In the genomic region with DNA sequence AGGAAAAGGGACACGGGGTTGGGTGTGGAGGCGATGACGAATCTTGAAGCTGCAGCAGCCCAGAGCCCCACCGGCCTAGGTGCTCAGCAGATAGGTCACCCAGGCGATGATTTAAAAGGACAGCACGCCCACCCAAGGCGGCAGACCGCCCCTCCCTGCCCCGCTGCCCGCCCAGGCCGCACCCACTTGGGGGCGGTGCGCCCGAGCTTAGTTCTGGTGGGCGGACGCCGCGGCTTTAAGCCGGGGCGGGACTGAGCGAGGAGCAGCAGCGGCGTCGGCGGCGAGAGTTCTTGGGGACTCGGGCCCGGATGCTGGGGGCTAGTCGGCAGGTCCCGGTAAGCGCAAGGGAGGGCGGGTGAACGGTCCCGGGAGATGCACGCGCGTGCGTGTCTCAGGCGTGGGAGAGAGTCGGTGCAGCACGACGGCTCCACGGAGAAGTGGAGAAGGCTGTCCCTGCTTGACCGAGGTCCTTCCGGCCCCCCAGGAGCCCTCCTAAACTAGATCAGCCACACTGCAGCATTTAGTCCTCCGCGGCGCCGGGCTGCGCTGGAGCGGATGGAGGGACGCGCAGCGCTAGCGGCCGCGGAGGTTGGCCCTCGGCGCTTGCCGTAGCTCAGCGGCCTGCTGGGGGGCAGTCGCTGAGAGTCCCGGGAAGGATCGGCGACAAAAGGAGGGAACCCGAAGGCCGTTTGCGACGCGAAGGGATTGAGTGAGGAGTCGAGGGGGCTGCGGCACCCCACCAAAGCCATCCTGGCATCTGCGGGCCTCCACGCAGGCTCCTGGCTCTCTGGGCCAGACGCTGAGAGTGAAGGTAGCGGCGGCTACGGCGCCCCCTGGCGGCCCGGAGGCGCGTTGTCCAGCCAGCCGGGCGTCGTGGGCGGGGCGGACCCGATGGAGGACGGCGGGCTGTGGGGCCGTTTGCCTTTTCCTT, we compare ENCODE assay signal across 7 mouse cellular contexts. TPM values are rescaled to one million over a fixed set of nuclear protein-coding genes. Genes with fewer than 3 reads are reported as not detected.
A peak's percentile ranks its signal among the peaks of the same experiment; 100 is the strongest.
DNase-seq lines count a peak whose midpoint lies in the region; ATAC-seq lines count a peak whose summit lies in the region.

No protein-coding gene starts in this region.

- peak overlapping the region; percentile 90 for H3K4me3 ChIP-seq in intestine, embryonic 15.5 days (replicated peaks)
- H3K4me3 ChIP-seq in midbrain, embryonic 10.5 days = peak overlapping the region; percentile 81

- H3K27me3 ChIP-seq in intestine, embryonic 15.5 days (replicated peaks) = no peaks in the 10 kb centered on the region
- H3K27me3 ChIP-seq in midbrain, embryonic 10.5 days (ENCODE audit: low read depth, poor library complexity, severe bottlenecking) = 0 out of 2 replicates have a peak, but pooled peaks cover under 1% of the 10 kb centered on the region

- H3K9ac ChIP-seq in intestine, embryonic 15.5 days = peak overlapping the region; percentile 99

- peak overlapping the region; percentile 78 for H3K4me2 ChIP-seq in intestine, embryonic 15.5 days (replicated peaks)

- H3K27ac ChIP-seq in intestine, embryonic 15.5 days = peak overlapping the region; percentile 97
- peak overlapping the region; percentile 99 for H3K27ac ChIP-seq in midbrain, embryonic 10.5 days (replicated peaks)

- intact Hi-C loops in left cerebral cortex, postnatal 25 days (cut with DNase I) = no loop called here

- WGBS in intestine, embryonic 15.5 days = under 1% methylated on average over 91 of the region's 92 CpGs
- WGBS in midbrain, embryonic 10.5 days = under 1% methylated on average over 92 of the region's 92 CpGs

- DNase-seq in adrenal gland, adult (ENCODE audit: inconsistent age in 2 of 2, low spot score in 1 of 2) = peak; percentile 94 to 97
- DNase-seq in embryo, embryonic 10.5 days (ENCODE audit: low spot score) = peak; percentile 92
- DNase-seq in gastrocnemius, postnatal 25 days = peak; percentile 91
- peak; percentile 91 to 92 for DNase-seq in left cerebral cortex, postnatal 25 days (ENCODE audit: low spot score in 2 of 2)
- DNase-seq in midbrain, embryonic 10.5 days (ENCODE audit: low spot score) = peak; percentile 90
- peak; percentile 88 for DNase-seq in right cerebral cortex, postnatal 4 days

- ATAC-seq in intestine, embryonic 15.5 days = peak; percentile 94

- H3K9me3 ChIP-seq in intestine, embryonic 15.5 days = no peaks in the 10 kb centered on the region
- H3K9me3 ChIP-seq in midbrain, embryonic 10.5 days (replicated peaks) = no peaks in the 10 kb centered on the region

- peaks cover 9% of the 10 kb centered on the region for H3K36me3 ChIP-seq in intestine, embryonic 15.5 days
- H3K36me3 ChIP-seq in midbrain, embryonic 10.5 days = peaks cover 28% of the 10 kb centered on the region

- H3K4me1 ChIP-seq in intestine, embryonic 15.5 days (replicated peaks) = peaks cover 9% of the 10 kb centered on the region; the same call in 1 of the 2 replicates
- H3K4me1 ChIP-seq in midbrain, embryonic 10.5 days = peaks cover 16% of the 10 kb centered on the region

RNA-seq across cellular contexts. Expression of a gene that starts 0.6 kb away (rescaled TPM):
- total RNA-seq in gastrocnemius, postnatal 25 days (2021) = 10 to 100 TPM; 27.1 to 29.1 TPM
- 45.9 and 49.3 TPM in 2 replicates for polyA plus RNA-seq in intestine, embryonic 15.5 days (2015; fragmentation: Nextera tagmentation; extraction: Ambion mirVana)
- total RNA-seq in left cerebral cortex, postnatal 25 days (2021) = 100 to 1,000 TPM; 154 to 169 TPM
- polyA plus RNA-seq in midbrain, embryonic 10.5 days (2016; fragmentation: Nextera tagmentation; extraction: Ambion mirVana) = 69.8 and 81.2 TPM in 2 replicates

RNA-seq across cellular contexts. Expression of a gene that starts 6.6 kb away (rescaled TPM):
- total RNA-seq in gastrocnemius, postnatal 25 days (2021) = not detected
- 3.4 and 4.6 TPM in 2 replicates for polyA plus RNA-seq in intestine, embryonic 15.5 days (2015; fragmentation: Nextera tagmentation; extraction: Ambion mirVana)
- total RNA-seq in left cerebral cortex, postnatal 25 days (2021) = 100 to 1,000 TPM; 174 to 185 TPM
- polyA plus RNA-seq in midbrain, embryonic 10.5 days (2016; fragmentation: Nextera tagmentation; extraction: Ambion mirVana) = 2.5 and 10.9 TPM in 2 replicates

Comparison
In these comparisons a context has a peak if more than half of its experiments do, and no peak if none do; other contexts are left out.
1. Peak in every context shown above with its lines: DNase-seq, ATAC-seq, H3K4me3 ChIP-seq and H3K27ac ChIP-seq.
2. RNA of a gene that starts 0.6 kb away (total RNA-seq): 154 to 169 TPM in left cerebral cortex, postnatal 25 days; 27.1 to 29.1 TPM in gastrocnemius, postnatal 25 days; every median in the first group is over 4 times any median in the second.
3. RNA of a gene that starts 6.6 kb away (total RNA-seq): 174 to 185 TPM in left cerebral cortex, postnatal 25 days; not detected in gastrocnemius, postnatal 25 days; every median in the first group is over 100 times any median in the second.